Mouse (Mus musculus) heart, embryonic 10.5 days (tissue): ENCODE results near the gene Wdr43. TPM values are rescaled to one million over a fixed set of nuclear protein-coding genes. Genes with fewer than 3 reads are reported as not detected.
A peak's percentile ranks its signal among the peaks of the same experiment; 100 is the strongest.

Experiments used
- DNase-seq: peaks from one replicate; pipeline ENCODE4 v3.0.0-alpha.2; 2017; ENCODE audit warnings: low spot score
- H3K27ac ChIP-seq: fragments of 300-500 bp; sonication (generic); 2 replicates; pipeline ENCODE4 v1.5.1; 2016; ENCODE audit warnings: mild to moderate bottlenecking
- H3K27me3 ChIP-seq: fragments of 300-500 bp; sonication (generic); 2 replicates; pipeline ENCODE4 v1.6.1; 2016; ENCODE audit warnings: mild to moderate bottlenecking; ENCODE audit not compliant: poor library complexity, insufficient read depth, severe bottlenecking
- H3K36me3 ChIP-seq: fragments of 300-500 bp; sonication (generic); 2 replicates; pipeline ENCODE4 v1.6.1; 2016; ENCODE audit warnings: mild to moderate bottlenecking, moderate library complexity
- H3K4me1 ChIP-seq: fragments of 300-500 bp; sonication (generic); 2 replicates; pipeline ENCODE4 v1.6.1; 2016; ENCODE audit warnings: mild to moderate bottlenecking
- H3K4me3 ChIP-seq: fragments of 300-500 bp; sonication (generic); 2 replicates; pipeline ENCODE4 v1.5.1; 2016; ENCODE audit warnings: mild to moderate bottlenecking, moderate library complexity
- H3K9me3 ChIP-seq: fragments of 300-500 bp; sonication (generic); 2 replicates; pipeline ENCODE4 v1.6.1; 2016; ENCODE audit warnings: mild to moderate bottlenecking, moderate library complexity
- WGBS: fragments of 180-500 bp; shearing (Covaris S2); methylation state at CpG from one replicate; pipeline ENCODE4 v1.1.7; 2016; 5-methylcytosine and 5-hydroxymethylcytosine counted together
- polyA plus RNA-seq: library from polyadenylated mRNA; unstranded; fragments of >200 nt; fragmentation: Nextera tagmentation; extraction: Ambion mirVana; gene quantifications from 2 replicates; pipeline ENCODE4 v1.2.1, GENCODE M21; 2016

The Wdr43 gene
- 75.5 and 91.9 TPM in 2 replicates for polyA plus RNA-seq

DNA sequence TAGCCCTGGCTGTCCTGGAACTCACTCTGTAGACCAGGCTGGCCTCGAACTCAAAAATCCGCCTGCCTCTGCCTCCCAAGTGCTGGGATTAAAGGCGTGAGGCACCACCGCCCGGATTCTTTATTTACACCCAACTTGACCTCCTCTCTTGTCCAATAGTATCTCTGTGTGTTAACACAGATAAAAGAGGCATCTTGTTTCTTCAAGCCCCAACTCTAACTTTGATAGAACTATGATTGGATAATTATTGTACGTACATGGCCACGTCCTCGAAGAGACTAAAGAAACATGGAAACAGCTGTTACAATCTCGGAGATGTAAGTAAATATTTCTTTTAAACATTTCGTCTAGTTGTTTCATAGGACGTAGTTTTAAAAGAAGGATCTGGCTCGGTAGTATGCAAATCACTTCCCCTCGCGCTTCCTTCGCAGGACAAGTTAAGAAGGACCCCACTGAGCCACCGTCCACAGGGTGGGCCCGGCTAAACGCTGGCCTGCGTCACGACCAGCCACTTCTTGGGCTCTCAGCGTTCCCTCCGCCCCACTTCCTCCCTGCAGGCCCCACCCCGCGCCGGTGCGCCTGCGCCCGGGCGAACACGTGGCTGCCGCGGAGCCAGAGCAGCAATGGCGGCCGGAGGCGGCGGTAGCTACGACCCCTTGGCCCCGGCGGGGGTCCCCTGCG, at the start of gene Wdr43:
Gene Wdr43, plus strand, starts transcription at position 258 of the 681 bp plus-strand sequence.
- H3K9me3 ChIP-seq, result no peaks in the 10 kb centered on the region

DNA sequence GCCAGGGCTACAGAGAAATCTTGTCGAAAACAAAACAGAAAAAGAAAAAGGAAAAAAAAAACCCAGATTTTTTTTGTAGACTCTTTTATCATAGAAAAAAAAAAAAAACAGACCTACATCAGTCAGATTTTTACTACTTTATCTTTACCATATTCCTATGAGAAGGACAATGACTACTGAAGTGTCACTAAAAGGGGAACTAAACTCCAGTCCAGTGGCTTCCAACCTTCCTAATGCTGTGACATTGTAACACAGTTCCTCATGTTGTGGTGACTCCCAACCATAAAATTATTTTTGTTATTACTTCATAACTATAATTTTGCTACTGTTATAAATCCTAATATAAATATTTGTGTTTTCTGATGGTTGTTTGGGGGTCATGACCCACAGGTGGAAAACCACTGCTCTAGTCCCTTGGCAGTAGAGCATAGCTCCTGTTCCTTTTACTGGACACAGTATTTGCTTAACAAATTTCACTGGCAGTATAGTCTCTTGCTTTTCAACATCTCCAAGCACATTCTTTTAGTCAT, 36.5 kb upstream of the Wdr43 start:
- Histone ChIP-seq H3K9me3 (no peaks in the 10 kb centered on the region), H3K27me3 (no peaks in the 10 kb centered on the region), H3K4me1 (no peaks in the 10 kb centered on the region), H3K27ac (no peak overlapping the region), H3K36me3 (no peaks in the 10 kb centered on the region), H3K4me3 (no peak overlapping the region)
- no peak for DNase-seq
- WGBS, result 74% methylated on average over 1 of the region's 1 CpGs

More for the DNA sequence above, at the start of gene Wdr43:
- Histone ChIP-seq H3K4me1 (peaks cover 13% of the 10 kb centered on the region; the same call in 1 of the 2 replicates), H3K36me3 (peaks cover 20% of the 10 kb centered on the region; the same call in 1 of the 2 replicates), H3K4me3 (peak within 1 kb of the TSS; percentile 100), H3K27ac (peak within 1 kb of the TSS; percentile 97), H3K27me3 (no peaks in the 10 kb centered on the region)
- WGBS, result 4% methylated on average over 40 of the region's 40 CpGs
- peak; percentile 98 for DNase-seq

DNA sequence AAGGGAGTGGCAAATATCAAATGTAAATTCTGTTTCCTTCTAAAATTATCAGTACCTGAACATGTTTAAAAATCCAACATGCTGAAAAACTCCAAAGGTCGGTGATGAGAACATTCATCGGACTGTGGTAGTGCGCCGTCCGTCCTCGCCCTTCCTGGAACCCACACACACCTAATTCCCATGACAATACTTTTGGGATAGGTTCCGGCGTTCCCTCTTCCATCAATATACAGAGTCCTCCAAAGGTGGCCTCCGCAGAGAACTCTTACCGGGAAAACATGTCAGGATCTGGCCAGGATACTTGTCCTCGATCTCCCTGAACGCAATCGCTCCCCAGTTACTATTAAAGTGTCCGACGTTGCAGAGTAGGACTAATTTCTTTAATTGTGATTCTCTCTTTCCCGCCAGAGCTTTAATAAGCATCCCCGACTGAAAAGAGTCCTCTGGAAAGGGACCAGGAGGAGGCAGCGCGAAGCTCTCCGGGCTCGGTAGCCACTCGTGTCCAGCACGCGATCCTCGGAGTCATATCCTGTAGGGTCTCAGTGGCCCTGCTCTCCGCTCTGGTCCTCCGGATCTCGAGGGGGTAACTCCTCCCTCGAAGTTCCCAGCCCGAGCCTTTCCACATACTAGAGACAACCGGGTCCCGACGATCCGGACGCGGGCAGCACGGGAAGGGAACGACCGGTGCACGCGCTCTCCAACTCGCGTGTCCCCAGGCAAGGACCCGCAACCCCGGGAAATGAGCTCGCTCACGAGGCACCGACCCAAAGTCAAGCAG, 17.6 kb upstream of the Wdr43 start:
- WGBS, result under 1% methylated on average over 48 of the region's 48 CpGs
- H3K27ac ChIP-seq, result peak overlapping the region; percentile 92

DNA sequence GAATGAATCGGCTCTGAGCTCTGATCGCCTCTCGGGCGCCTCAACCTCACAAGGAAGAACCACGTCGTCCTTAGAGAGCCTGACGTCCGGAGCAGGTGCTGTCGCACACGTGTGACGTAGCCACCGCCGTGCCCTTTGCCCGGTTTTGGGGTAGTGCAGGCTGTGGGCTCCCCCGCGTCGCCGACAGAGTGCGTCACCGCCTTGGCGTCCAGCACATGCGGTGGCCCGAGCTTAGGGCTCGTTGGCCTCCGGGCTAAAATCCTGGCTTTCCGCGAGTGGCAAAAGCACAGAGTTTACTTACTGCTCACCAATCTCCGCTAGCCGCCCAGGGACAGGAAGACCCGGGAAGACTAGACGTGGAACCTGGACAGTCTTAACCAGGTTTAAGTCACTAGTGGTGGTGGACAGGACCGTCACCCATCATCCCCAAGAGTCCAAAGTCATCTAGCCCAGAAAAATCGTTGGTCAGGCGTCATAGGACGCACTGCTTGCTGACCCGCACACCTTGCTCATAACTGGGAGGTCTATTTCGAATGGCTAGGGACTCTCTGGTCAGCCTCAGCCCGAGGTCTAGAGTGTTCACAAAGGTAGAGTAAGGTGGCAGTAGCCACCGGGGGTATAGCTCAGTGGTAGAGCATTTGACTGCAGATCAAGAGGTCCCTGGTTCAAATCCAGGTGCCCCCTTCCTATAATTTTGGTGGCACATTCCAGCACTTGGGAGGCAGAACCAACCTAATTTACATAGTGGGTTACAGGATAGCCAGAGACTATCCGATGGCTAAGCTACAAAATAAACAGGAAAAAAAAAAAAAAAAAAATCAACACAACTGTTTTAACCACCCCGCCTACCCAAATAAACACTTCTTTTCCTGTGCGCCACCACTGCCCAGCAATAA, 16.8 kb upstream of the Wdr43 start:
- H3K27me3 ChIP-seq, result 0 out of 2 replicates have a peak, but pooled peaks cover 4% of the 10 kb centered on the region
- no peaks in the 10 kb centered on the region for H3K9me3 ChIP-seq
- 6% methylated on average over 42 of the region's 42 CpGs for WGBS
- H3K4me1 ChIP-seq, result peaks cover 15% of the 10 kb centered on the region
- peak overlapping the region; percentile 86 for H3K4me3 ChIP-seq
- peak; percentile 97 for DNase-seq
- no peaks in the 10 kb centered on the region for H3K36me3 ChIP-seq
- H3K27ac ChIP-seq, result peak overlapping the region; percentile 92

More for the DNA sequence above, 17.6 kb upstream of the Wdr43 start:
- Histone ChIP-seq H3K4me3 (peak overlapping the region; percentile 86), H3K9me3 (no peaks in the 10 kb centered on the region), H3K27me3 (0 out of 2 replicates have a peak, but pooled peaks cover 4% of the 10 kb centered on the region), H3K36me3 (peaks cover 2% of the 10 kb centered on the region; the same call in 1 of the 2 replicates), H3K4me1 (peaks cover 15% of the 10 kb centered on the region)
- DNase-seq, result no peak

DNA sequence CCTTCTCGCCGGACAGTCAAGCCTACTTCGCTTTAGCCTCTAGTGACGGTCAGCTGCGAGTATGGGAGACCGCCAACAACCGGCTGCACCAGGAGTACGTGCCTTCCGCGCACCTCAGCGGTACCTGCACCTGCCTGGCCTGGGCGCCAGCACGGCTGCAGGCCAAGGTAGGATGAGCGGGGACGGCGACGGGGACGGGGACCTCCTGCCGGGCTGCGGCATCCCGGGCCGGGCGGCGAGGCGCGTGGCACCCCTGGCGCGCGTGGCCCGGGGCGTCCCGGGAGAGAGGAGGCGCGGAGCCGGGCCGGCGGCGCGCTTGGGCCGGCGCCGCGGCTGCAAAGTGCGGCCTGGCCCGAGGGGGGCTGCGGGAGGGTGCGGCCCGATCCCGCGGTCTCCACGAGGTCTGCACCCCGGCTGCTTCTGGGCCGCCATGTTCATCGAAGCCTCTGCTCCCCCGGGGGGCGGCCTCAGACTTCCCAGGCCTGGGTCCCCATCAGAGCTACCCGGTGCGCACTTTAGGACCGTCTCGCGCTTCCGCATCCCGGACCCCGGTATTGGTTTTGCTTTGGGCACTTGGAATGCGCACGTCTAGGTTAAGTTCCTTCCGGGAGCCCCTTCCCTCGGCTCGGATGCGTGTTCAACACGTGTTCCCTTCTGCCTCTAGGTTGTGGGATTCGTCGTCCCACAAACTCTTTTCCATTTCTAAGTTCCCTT, 781 bp downstream of the Wdr43 start:
- peaks cover 13% of the 10 kb centered on the region; the same call in 1 of the 2 replicates for H3K4me1 ChIP-seq
- DNase-seq, result peak; percentile 82
- H3K27ac ChIP-seq, result peak overlapping the region; percentile 97
- H3K27me3 ChIP-seq, result no peaks in the 10 kb centered on the region
- no peaks in the 10 kb centered on the region for H3K9me3 ChIP-seq
- under 1% methylated on average over 71 of the region's 73 CpGs for WGBS
- H3K36me3 ChIP-seq, result peaks cover 20% of the 10 kb centered on the region; the same call in 1 of the 2 replicates
- peak overlapping the region; percentile 100 for H3K4me3 ChIP-seq

DNA sequence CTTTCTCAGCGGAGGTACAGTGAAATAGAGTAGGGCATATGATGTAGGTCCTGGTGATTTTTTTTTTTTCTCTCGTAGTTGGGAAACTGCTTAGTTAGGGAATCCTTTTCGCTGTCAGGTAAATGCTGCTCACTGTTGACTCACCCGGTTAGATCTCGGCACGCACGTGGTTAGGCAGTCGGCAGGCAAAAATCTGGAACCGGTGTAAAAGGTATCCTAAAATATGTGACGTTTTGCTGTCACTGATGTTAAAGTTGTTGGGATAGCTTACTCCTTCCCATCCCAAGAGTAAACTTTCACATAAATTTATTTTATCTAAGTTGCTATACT, 1.3 kb downstream of the Wdr43 start:
- DNase-seq, result no peak
- H3K27ac ChIP-seq, result peak overlapping the region; percentile 97
- peak overlapping the region; percentile 100 for H3K4me3 ChIP-seq
- peaks cover 20% of the 10 kb centered on the region; the same call in 1 of the 2 replicates for H3K36me3 ChIP-seq
- H3K27me3 ChIP-seq, result no peaks in the 10 kb centered on the region
- under 1% methylated on average over 10 of the region's 10 CpGs for WGBS
- peaks cover 13% of the 10 kb centered on the region; the same call in 1 of the 2 replicates for H3K4me1 ChIP-seq
- no peaks in the 10 kb centered on the region for H3K9me3 ChIP-seq

DNA sequence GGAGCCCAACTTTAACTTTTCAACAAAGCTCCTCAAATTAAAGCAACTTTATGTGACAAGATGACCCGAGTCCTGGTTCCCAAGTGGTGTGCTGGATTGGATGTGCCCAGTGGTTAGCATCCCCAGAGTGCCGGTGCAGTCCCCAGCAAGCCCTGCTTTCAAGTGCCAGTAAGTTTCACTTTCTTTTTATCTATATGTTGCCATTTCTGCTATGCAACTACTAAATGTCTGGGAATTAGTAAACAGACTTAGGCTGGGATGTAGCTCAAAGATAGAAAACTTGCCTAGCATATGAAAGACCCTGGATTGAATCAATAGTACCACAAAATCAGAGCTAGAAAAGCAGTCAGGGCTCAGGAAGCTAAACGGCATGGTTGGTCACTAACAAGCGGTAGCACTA, 2.3 kb downstream of the Wdr43 start:
- Histone ChIP-seq H3K27me3 (no peaks in the 10 kb centered on the region), H3K9me3 (no peaks in the 10 kb centered on the region), H3K36me3 (peaks cover 20% of the 10 kb centered on the region; the same call in 1 of the 2 replicates), H3K27ac (no peak overlapping the region), H3K4me1 (peaks cover 13% of the 10 kb centered on the region; the same call in 1 of the 2 replicates), H3K4me3 (peak overlapping the region; percentile 100)
- WGBS, result 64% methylated on average over 4 of the region's 4 CpGs
- no peak for DNase-seq

DNA sequence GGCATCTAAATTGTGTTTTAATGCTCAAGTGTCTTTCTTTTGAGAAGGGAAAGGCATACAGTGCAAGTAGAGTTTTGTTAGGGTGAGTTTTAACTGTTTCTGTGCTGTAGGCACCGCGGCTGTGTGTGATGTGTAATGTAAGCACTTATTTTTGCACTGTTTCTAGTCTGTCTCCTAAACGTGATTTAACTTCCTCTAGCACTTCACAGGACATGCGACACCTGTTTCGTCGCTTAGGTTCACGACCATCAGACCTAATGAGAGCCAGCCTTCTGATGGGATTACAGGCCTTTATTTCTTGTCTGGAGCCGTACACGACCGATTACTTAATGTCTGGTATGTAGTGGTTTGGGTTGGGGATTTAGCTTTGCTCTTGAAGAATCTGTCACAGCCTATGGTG, 16.1 kb downstream of the Wdr43 start:
- H3K36me3 ChIP-seq, result peaks cover 90% of the 10 kb centered on the region
- H3K4me1 ChIP-seq, result no peaks in the 10 kb centered on the region
- no peaks in the 10 kb centered on the region for H3K27me3 ChIP-seq
- no peak overlapping the region for H3K27ac ChIP-seq
- H3K4me3 ChIP-seq, result no peak overlapping the region
- WGBS, result 91% methylated on average over 10 of the region's 10 CpGs
- H3K9me3 ChIP-seq, result no peaks in the 10 kb centered on the region
- peak; percentile 63 for DNase-seq

DNA sequence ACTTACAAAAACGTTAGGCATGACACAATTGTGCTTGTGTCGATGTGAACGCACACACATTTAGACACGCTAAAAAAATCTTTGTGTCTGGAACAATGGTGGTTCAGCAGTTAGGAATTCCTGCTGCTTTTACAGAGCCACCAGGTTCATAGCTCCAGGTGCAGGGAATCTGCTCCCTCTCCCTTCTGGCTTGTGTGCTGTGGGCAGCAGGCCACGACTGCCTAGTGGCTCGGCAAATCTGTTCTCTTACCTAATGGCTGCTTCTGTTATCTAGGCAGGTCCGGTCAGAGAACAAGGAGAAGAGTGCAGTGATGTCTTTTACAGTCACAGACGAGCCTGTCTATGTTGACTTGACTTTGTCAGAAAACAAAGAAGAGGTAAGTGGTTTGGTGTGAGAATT, 17.7 kb downstream of the Wdr43 start:
- Histone ChIP-seq H3K9me3 (no peaks in the 10 kb centered on the region), H3K4me1 (no peaks in the 10 kb centered on the region), H3K27me3 (no peaks in the 10 kb centered on the region), H3K36me3 (peaks cover 90% of the 10 kb centered on the region), H3K4me3 (no peak overlapping the region), H3K27ac (no peak overlapping the region)
- DNase-seq, result no peak
- 84% methylated on average over 8 of the region's 8 CpGs for WGBS

DNA sequence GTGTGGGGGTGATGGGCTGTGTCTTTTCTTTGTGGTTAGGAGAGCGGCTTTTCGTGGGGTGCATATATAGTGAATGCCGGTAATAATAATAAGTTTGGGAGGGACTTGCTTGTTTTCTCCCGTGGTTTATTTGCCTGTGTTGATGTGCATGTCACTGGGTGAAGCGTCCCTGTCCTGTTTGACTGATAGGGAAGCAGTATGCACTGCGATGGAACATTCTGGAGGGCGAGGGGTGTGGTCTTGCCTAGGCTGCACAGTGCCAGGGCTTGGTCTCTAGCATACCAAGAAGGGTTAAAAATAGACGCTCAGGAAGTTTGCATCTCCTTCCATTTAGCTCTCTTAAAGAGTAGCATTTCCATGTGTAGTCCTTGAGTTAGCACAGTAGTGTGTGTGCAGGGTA, 21.1 kb downstream of the Wdr43 start:
- Histone ChIP-seq H3K4me3 (no peak overlapping the region), H3K27me3 (no peaks in the 10 kb centered on the region), H3K27ac (no peak overlapping the region), H3K4me1 (no peaks in the 10 kb centered on the region), H3K9me3 (no peaks in the 10 kb centered on the region), H3K36me3 (peaks cover 96% of the 10 kb centered on the region)
- WGBS, result 88% methylated on average over 8 of the region's 8 CpGs
- peak; percentile 62 for DNase-seq

DNA sequence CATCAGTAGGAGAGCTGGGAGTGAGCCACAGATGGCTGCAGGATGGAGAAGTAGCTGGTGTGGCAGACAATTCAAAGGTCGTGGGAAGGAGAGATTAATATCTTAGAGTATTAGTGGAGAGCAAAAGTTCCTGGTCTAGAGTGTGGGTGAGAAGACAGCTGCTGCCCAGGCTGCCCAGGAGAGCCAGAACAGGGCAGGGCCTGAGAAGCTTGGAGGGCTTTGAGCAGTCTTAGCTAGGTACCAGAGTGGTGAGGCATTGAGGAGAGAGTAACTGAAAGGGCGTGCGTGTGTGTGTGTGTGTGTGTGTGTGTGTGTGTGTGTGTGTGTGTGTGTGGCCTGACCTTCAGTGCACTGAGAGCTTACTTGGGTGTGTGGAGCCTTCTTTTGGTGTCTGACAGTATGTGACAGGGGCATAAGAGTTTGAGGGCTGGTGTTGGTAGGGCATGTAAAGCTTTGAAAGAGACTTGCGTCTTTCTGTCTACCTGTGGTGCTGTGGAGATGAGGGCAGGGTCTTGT, 22.1 kb downstream of the Wdr43 start:
- Histone ChIP-seq H3K9me3 (no peaks in the 10 kb centered on the region), H3K4me3 (no peak overlapping the region), H3K27ac (no peak overlapping the region), H3K27me3 (no peaks in the 10 kb centered on the region), H3K36me3 (peaks cover 98% of the 10 kb centered on the region), H3K4me1 (no peaks in the 10 kb centered on the region)
- WGBS, result 85% methylated on average over 4 of the region's 4 CpGs
- peak; percentile 65 for DNase-seq
